Mouse (Mus musculus) heart, postnatal 0 days (tissue): ENCODE measurements at regions not wholly inside any gene's neighbourhood (a gene's known extent, or its start where the extent isn't known, plus 50 kb on each side); places are given as distances from the start of the nearest gene placed in this dataset.

Experiments used
- ATAC-seq: fragments of 200-750 bp; cut with Nextera tagmentation; 2 replicates; pipeline ENCODE4 v1.8.0; 2017; ENCODE audit warnings: low read depth, moderate number of reproducible peaks, moderate library complexity; ENCODE audit not compliant: insufficient read depth
- DNase-seq: peaks from one replicate; pipeline ENCODE4 v3.0.0-alpha.2; 2016; ENCODE audit warnings: low spot score
- H3K27ac ChIP-seq: fragments of 300-500 bp; sonication (generic); 2 replicates; pipeline ENCODE4 v1.5.1; 2014; ENCODE audit warnings: low read depth, mild to moderate bottlenecking
- H3K27me3 ChIP-seq: fragments of 300-500 bp; sonication (generic); 2 replicates; pipeline ENCODE4 v1.6.1; 2014; ENCODE audit warnings: low read length, mixed read lengths; ENCODE audit not compliant: control insufficient read depth, insufficient read depth
- H3K36me3 ChIP-seq: fragments of 300-500 bp; sonication (generic); replicated peaks from 2 replicates; pipeline ENCODE4 v1.6.1; 2014; ENCODE audit warnings: low read length, mixed read lengths; ENCODE audit not compliant: control insufficient read depth, insufficient read depth
- H3K4me1 ChIP-seq: fragments of 300-500 bp; sonication (generic); 2 replicates; pipeline ENCODE4 v1.6.1; 2014; ENCODE audit warnings: antibody characterized with exemption; ENCODE audit not compliant: control insufficient read depth, insufficient read depth
- H3K4me2 ChIP-seq: fragments of 300-500 bp; sonication (generic); 2 replicates; pipeline ENCODE4 v1.6.1; 2014; ENCODE audit warnings: low read depth, mild to moderate bottlenecking, low read length, moderate library complexity
- H3K4me3 ChIP-seq: fragments of 300-500 bp; sonication (generic); 2 replicates; pipeline ENCODE4 v1.5.1; 2014; ENCODE audit warnings: low read depth, low read length
- H3K9ac ChIP-seq: fragments of 300-500 bp; sonication (generic); replicated peaks from 2 replicates; pipeline ENCODE4 v1.6.1; 2014; ENCODE audit warnings: low read depth, low read length, mixed read lengths
- H3K9me3 ChIP-seq: fragments of 300-500 bp; sonication (generic); replicated peaks from 2 replicates; pipeline ENCODE4 v1.6.1; 2016; ENCODE audit warnings: low read length; ENCODE audit not compliant: control insufficient read depth
- CTCF ChIP-seq: IDR thresholded peaks from 2 replicates; pipeline ENCODE4 v1.5.1; 2016; ENCODE audit warnings: antibody characterized with exemption, control low read depth, low read depth
- EP300 ChIP-seq: IDR thresholded peaks from 2 replicates; pipeline ENCODE4 v1.6.1; 2016; ENCODE audit warnings: antibody characterized with exemption, low read depth
- WGBS: fragments of 180-500 bp; shearing (Covaris S2); extraction: QIAGEN DNeasy Blood & Tissue Kit; methylation state at CpG from one replicate; pipeline ENCODE4 v1.1.7; 2014; 5-methylcytosine and 5-hydroxymethylcytosine counted together

- no peaks in the 10 kb centered on the region for H3K4me1 ChIP-seq
- no peaks in the 10 kb centered on the region for H3K9me3 ChIP-seq
- ATAC-seq, result no peak
- H3K36me3 ChIP-seq, result no peaks in the 10 kb centered on the region
- H3K27me3 ChIP-seq, result no peaks in the 10 kb centered on the region
- no peak overlapping the region for H3K9ac ChIP-seq
- no peak overlapping the region for H3K4me2 ChIP-seq
- no peak for DNase-seq
- no peak overlapping the region for H3K4me3 ChIP-seq
- TF ChIP-seq EP300 (no peak), CTCF (no peak)
- no peak overlapping the region for H3K27ac ChIP-seq
- 59% methylated on average over 2 of the region's 2 CpGs for WGBS
These were observed 691.7 kb downstream of the 5730522E02Rik start for GRCm38 (mm10) chr11:25518903-25519302.

GRCm38 (mm10) chr11:25518131-25518530 is 692.4 kb downstream of the 5730522E02Rik start:
- no peak overlapping the region for H3K27ac ChIP-seq
- H3K9me3 ChIP-seq, result no peaks in the 10 kb centered on the region
- H3K4me1 ChIP-seq, result no peaks in the 10 kb centered on the region
- H3K27me3 ChIP-seq, result no peaks in the 10 kb centered on the region
- H3K4me3 ChIP-seq, result no peak overlapping the region
- no peak for ATAC-seq
- 76% methylated on average over 1 of the region's 1 CpGs for WGBS
- H3K9ac ChIP-seq, result no peak overlapping the region
- H3K36me3 ChIP-seq, result no peaks in the 10 kb centered on the region
- no peak overlapping the region for H3K4me2 ChIP-seq
- DNase-seq, result no peak
- TF ChIP-seq EP300, result no peak
- no peak for TF ChIP-seq CTCF

DNA sequence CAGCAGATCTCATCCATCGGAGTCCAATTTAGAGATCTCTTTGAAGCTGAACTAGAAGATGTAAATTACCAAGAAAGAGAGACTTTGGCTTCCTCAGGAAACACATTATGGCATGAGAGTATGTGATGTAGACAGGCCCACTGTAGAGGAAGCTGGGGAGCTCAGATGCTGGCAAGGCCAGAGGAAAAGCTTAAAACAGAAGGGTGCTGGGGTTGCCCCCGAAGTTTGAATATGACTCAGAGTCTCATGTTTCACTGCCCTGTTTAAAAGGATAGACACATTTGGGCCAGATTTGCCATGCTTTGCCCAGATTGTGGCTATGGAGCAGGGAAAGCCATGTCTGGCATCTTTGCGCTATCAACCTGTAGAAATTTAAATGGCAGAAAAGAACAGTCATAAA is 705.1 kb downstream of the 5730522E02Rik start:
- H3K4me2 ChIP-seq, result no peak overlapping the region
- no peak for DNase-seq
- no peak overlapping the region for H3K27ac ChIP-seq
- H3K36me3 ChIP-seq, result no peaks in the 10 kb centered on the region
- H3K4me3 ChIP-seq, result no peak overlapping the region
- H3K27me3 ChIP-seq, result no peaks in the 10 kb centered on the region
- no peaks in the 10 kb centered on the region for H3K9me3 ChIP-seq
- TF ChIP-seq CTCF, result no peak
- no peak for TF ChIP-seq EP300
- no peak overlapping the region for H3K9ac ChIP-seq
- WGBS, result 73% methylated on average over 3 of the region's 3 CpGs
- ATAC-seq, result no peak
- H3K4me1 ChIP-seq, result no peaks in the 10 kb centered on the region

DNA sequence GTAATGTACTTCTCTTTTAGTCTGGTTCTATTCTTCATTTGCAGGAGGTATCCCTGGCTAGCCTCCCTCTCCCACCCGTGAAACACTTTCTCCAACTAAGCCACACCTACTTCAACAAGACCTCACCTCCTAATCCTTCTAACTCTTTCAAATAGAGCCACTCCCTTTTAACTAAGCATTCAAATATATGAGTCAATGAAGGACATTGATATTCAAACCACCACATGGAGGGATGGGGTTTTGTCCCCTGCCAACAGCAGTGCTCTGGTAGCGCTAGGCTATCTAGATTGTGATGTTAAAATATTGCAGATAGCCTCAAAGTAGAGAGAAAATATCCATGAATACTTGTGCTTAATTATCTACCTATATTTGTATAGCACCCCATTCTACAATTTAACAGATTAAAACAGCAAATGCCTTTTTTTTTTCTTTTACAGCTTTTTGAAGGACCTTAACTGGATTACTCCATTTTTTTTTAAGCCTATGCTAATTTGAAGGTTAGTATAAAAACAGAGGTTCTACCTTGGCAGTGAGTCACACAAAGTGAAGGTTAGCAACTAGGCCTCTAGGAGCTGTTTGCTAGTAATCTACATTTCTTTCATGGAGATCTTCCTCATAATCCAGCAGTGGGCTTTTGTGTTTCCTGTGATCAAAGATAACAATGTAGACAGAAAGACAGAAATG is 736.7 kb downstream of the 5730522E02Rik start:
- DNase-seq, result no peak
- no peak for ATAC-seq
- Histone ChIP-seq H3K9me3 (no peaks in the 10 kb centered on the region), H3K4me2 (no peak overlapping the region), H3K27me3 (no peaks in the 10 kb centered on the region), H3K27ac (no peak overlapping the region), H3K4me3 (no peak overlapping the region), H3K36me3 (no peaks in the 10 kb centered on the region), H3K4me1 (no peaks in the 10 kb centered on the region), H3K9ac (no peak overlapping the region)
- WGBS, result 43% methylated on average over 2 of the region's 2 CpGs
- no peak for TF ChIP-seq CTCF
- no peak for TF ChIP-seq EP300

GRCm38 (mm10) chr11:25469819-25470218 is 740.7 kb downstream of the 5730522E02Rik start:
- H3K4me3 ChIP-seq, result no peak overlapping the region
- H3K9me3 ChIP-seq, result no peaks in the 10 kb centered on the region
- H3K4me1 ChIP-seq, result no peaks in the 10 kb centered on the region
- DNase-seq, result no peak
- TF ChIP-seq CTCF (no peak), EP300 (no peak)
- H3K36me3 ChIP-seq, result no peaks in the 10 kb centered on the region
- WGBS, result 81% methylated on average over 6 of the region's 6 CpGs
- no peak for ATAC-seq
- no peak overlapping the region for H3K27ac ChIP-seq
- H3K9ac ChIP-seq, result no peak overlapping the region
- H3K27me3 ChIP-seq, result no peaks in the 10 kb centered on the region
- H3K4me2 ChIP-seq, result no peak overlapping the region

GRCm38 (mm10) chr11:25437206-25437605 is 773.4 kb downstream of the 5730522E02Rik start:
- no peak for ATAC-seq
- 50% methylated on average over 1 of the region's 1 CpGs for WGBS
- DNase-seq, result no peak
- TF ChIP-seq EP300, result no peak
- TF ChIP-seq CTCF, result no peak
- Histone ChIP-seq H3K27ac (no peak overlapping the region), H3K4me2 (no peak overlapping the region), H3K9ac (no peak overlapping the region), H3K4me1 (no peaks in the 10 kb centered on the region), H3K9me3 (0 out of 2 replicates have a peak, but pooled peaks cover 2% of the 10 kb centered on the region), H3K36me3 (no peaks in the 10 kb centered on the region), H3K27me3 (no peaks in the 10 kb centered on the region), H3K4me3 (no peak overlapping the region)
